Mouse (Mus musculus): ENCODE measurements around the gene Scai.

- TF ChIP-seq CTCF (IDR thresholded peaks at IDR 0.05; ENCODE audit: low read depth) (no peak), EP300 (optimal IDR thresholded peaks at IDR 0.05) (no peak)
Measured at GRCm38 (mm10) chr2:39217150-39217549, 26.6 kb upstream of the Scai start.

All from stomach, postnatal 0 days (tissue).